Mouse (Mus musculus) olfactory bulb, adult 2 months (tissue): ENCODE measurements around the gene Trim14.

Source experiments
- CTCF ChIP-seq: fragments of 200-500 bp; IDR thresholded peaks from 2 replicates; pipeline ENCODE4 v1.5.1; 2012; ENCODE audit warnings: low read depth, mild to moderate bottlenecking, low read length, moderate library complexity; ENCODE audit not compliant: insufficient read depth
- POLR2A ChIP-seq: fragments of 200-500 bp; IDR thresholded peaks from 2 replicates; pipeline ENCODE4 v1.6.1; 2012; ENCODE audit warnings: mild to moderate bottlenecking, low read depth, low read length, moderate library complexity; ENCODE audit not compliant: insufficient read depth

DNA sequence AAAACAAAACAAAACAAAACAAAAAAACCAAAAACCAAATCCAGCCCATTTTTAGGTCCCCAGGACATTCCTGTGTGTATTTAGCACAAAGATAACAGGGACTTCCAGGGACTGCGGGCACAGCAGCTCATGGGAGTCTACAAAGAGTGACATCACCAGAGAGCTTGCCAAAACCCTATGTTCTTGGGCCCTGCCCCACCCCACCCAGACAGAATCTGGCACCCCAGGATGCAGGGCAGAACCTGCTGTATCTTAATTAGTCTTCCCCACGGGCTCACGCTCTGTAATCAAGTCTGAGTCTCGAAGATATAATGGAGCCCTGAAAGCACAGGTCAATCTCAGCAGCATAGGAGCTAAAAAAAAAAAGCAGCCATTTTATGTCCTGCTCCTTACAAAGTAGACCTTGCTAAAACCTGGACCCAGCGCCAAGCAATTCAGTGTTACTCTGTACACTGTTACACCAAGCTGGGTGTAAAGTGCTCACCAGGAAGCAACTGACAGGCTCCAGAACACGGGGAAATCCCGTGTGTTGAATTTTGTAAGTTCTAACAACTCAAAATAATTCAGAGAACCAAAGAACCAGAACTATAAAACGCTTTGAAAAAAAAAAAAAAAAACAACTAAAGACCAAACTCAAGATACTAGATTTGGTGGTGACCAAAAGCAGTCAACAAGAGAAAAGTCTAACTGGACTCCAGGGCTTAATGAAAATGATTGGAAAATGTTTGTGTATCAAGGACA, 31.2 kb upstream of the Trim14 start:
- TF ChIP-seq CTCF (no peak), POLR2A (no peak)
